Mouse (Mus musculus) 3T3-L1 (cell line): ENCODE measurements at regions not wholly inside any gene's neighbourhood (a gene's known extent, or its start where the extent isn't known, plus 50 kb on each side); places are given as distances from the start of the nearest gene placed in this dataset.

Source experiments
- DNase-seq: peaks from one replicate; pipeline ENCODE4 v3.0.0-alpha.2; 2015; ENCODE audit warnings: low read depth, low spot score

DNA sequence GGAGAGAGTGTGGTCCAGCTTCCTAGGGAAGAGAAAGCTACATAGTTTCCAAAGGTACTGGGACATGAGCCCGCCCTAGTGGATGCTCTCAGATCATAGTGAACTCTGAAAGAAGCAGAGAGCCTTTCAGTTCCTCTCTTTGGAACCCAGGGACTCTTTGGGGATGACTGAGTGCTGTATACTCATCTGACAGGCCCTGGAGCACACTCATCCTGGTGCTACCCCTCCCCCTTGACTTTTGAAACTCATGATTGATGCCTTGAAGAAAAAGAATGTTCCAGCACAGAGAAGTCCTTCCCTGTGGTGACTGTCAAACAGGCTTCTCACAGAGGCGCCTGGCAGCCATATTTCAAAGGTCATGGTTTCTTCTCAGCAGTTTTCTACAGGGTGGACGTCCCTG lies 254.2 kb upstream of the Eif4g2 start:
- DNase-seq = no peak

DNA sequence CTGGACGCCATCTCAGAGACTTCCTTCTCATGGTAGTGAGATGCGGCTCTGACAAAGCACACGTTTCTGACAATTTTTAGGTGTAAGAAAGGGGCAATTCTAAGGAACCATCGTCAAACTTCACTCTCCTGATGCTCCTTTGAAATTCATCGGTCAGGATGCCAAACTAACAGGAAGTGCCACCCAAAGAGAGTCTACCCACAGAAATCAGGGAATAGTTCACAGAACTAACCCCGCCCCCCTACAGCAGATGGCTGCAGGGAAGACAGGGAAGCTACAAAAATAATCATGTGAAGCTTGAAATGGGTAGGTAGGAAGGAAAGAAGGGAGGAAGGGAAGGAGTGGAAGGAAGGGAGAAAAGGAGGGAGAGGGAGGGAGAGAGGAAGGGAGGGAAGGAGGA lies 240.1 kb upstream of the Eif4g2 start:
- DNase-seq = no peak

DNA sequence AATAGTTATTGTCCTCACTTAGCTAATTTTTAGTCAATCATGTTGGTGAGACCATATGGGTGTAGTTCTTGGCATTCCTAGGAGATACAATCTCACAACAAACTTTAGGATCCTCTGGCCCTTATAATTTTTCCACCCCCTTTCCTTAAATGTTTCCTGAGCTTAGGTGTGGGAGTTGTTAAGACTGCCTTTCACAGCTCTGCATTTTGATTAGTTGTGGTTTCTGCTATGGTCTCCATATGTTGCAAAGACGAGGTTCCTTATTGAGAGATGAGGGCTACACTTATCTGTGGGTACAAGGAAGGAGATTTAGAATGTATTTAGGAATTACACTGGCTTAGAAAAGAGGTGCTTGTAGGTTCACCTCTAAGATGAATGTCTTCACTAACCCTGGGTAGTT lies 237.1 kb upstream of the Eif4g2 start:
- no peak for DNase-seq

DNA sequence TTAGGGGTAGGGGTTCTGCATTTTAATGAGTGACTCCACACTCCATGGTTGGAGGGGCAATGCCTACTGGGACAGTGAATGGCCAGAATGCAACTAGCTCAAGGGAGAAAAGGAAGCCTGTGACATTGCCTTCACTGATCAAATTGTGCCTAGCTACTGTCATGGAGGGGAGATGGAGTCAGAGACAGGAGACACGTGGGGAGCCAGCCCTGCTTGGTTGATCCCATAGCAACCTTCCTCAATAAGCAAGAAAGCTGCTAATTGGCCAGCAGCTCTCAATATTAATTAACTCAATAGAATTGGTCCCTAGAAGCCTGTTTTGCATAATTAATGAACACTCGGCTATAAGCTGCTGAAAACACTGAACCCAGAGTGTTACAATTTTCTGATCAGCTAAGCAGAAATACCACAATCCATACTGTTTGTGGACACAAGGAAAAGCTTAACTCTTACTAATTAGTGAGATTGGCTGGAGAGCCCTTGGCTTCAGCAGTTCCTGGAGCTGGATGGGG lies 233.7 kb upstream of the Eif4g2 start:
- DNase-seq = no peak

DNA sequence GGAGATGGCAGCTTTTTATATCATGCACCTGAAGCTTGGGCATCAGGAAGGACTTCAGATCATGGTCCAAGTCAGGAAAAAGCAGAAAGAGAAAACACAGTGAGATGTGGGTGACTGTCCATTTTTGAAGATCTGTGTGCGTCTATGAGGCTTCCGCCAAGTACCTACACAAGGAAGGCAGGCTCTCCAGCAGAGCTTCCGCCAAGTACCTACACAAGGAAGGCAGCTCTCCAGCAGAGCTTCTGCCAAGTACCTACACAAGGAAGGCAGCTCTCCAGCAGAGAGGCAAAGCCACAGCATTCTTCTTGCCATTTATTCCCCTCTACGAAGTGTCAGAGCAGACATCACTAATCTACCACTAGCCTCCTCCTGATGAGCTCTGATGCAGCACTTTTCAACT lies 231.1 kb upstream of the Eif4g2 start:
- peak; percentile 3 for DNase-seq

DNA sequence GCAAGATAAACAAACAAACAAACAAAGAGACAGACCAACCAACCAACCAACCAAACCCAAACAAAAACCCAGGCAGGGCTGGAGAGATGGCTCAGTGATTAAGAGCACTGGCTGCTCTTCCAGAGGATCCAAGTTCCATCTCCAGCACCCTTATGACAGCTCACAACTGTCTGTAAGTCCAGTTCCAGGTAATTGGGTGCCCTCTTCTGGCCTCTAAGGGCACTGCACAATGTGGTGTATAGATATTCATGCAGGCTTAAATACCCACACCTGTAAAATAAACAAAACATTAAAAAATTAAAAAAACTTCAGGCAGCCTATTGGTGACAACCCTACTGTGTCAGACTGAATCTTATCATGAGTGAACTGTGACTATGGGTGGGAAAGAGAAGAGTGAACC lies 222.4 kb upstream of the Eif4g2 start:
- DNase-seq = peak; percentile 8

DNA sequence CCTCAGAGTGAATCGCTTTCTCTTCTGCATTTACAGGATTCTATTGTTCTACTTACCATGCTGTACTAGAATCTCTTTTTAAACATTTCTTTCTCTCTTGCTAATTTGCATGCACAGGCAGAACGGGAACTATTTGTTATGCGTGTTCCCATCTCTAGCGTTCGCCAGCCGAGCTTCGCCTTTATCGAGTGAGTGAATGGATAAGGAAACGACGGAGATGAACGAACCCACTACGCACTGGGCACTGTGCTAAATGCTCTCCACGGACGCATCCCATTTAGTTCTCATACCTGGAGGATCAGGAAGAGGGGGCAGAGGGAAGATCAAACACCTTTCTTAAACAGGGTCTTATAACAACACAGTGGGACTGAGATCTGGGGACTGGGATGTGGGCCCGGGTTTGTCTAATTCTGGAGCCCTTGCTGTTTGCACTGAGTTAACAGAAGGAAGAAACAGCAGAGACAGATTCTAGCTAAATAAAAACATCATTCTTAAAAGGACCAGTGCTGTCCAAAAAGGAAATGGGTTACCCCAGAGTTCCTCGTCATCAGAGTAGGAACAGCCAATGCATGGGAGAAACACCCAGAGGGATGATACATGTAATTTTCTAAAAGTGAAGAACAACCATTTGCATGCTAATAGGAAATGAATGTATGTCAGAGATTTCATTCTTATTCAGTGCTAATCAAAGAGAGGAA lies 219.1 kb upstream of the Eif4g2 start:
- no peak for DNase-seq

DNA sequence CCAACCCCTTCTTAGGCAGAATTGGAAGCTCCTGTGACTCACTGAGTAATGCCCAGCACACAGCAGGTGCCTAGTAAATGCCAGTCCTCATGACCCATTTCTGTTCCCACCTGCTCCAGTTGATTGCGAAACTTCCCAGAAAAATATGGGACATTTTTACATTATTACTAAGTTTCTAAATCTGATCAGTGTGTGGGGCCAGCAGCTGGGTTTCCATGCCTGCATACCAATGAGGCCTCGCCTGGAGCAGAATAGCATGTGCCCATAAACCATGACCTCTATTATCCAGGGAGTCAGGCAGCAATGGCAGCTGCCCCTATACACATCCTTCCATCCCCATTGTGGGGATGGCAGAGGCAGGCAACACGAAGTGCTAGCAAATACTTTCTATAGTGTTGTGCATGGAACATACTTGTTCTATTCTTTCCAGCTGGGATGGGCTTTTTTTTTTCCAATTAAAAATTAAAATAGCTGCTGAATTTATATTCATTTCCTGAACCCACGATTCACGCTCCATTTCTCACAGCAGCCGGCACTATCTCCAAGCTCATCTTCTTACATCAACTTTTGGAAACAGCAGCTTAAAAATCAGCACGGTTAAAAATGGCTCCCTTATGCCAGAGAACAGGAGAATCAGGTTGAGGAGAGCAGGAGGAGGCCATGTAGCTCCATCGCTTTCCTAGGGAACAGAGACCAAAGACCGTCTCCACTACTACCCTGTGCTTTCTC lies 214.5 kb upstream of the Eif4g2 start:
- peak; percentile 3 for DNase-seq

DNA sequence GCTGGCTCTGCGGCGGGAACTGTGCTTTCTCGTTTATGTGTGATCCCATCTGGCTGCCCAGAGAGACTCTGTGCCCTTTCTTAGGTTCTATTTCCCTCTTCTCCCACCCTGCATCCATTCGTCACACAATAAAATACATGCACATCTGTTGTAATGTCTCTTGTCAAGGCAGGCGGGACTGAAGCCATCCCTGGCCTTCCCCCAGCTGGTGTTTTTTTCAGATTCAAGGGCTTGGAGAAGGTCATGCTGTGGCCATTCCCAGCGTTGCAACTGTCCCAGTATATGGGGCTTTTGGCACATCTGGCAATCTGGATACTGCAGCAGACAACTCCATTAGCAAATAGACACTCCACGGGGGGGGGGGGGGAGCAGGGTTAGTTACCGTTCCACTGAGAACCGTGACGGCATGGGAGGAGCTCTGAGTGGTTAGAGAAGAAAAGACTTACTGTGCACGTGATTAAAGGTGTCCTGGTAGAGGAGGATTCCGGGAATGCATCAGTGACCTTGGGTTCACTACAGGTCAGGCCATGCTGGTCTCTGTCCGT lies 200.7 kb upstream of the Eif4g2 start:
- no peak for DNase-seq

DNA sequence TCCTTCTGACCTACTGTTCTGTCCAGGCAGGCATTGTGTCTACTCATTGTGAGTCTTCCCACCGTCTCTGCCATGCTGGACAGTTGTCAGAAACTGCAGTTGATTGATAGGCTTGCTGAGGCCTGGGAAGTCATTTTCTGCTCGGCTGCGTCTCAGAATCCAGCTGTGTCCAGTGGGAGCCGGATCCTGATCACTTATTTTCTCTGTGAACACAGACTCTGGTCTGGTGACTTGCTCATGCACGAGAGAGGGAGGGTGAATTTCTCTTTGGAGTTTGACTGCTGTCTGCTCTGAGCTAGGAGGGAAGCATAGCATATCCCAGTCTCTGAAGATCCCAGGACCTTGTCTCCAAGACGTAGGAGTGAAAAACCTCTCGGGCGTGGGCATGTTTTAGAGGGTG lies 199.5 kb upstream of the Eif4g2 start:
- DNase-seq = no peak

DNA sequence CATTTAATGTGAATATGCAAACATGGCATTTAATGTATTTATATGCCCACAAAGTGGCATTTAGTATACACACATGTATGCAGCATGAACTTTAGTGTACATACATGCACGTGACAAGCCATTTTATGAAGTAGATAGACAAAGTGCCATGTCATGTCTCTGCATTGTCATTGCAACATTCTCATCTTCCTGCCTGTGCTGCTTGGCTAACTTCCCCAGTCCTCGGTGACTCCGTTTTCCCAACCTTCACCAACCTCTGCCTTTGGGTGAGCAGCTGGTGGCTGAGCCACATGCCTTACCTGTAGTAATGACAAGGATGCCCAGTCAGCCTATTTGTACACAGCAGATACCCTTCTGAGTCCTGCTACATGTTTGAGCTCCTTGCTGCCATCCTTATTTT lies 194.9 kb upstream of the Eif4g2 start:
- DNase-seq = no peak

DNA sequence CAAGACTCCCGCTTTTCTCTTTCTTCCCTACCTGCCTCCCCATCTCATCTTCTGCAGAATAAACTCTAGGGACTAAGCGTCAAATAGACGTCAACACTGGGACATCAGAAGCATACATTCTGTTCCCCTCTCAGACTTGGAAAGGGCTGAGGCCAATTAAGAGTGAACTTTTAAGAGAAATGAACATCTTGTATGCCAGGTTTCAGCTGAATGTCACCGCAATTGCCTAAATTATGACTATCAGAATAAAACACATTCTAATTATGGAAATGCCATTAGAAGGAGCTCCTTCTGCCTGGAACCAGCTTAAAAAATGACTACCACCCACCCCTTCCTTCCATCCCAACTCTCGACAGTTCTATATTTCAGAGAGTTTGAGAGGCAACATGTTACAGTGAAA lies 191.0 kb upstream of the Eif4g2 start:
- DNase-seq = no peak

DNA sequence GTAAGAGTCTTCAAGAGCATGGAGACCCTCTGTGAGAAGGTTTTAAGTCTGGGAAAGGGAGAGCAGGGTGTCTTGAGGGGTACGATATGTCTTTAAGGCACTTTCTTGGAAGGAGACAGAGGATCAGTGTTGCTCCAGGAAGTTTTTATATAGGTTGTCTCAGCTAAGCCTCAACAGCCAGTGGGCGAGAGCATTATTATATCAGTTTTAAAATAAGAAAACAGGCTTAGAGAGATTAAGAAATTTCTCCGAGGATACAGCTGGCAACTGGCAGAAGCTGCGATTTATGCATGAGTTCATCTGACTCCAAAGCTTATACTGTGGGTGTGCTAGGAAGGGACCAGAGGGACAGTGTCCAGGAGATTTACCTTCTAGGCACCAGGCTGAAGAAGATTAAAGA lies 188.0 kb upstream of the Eif4g2 start:
- DNase-seq = no peak

DNA sequence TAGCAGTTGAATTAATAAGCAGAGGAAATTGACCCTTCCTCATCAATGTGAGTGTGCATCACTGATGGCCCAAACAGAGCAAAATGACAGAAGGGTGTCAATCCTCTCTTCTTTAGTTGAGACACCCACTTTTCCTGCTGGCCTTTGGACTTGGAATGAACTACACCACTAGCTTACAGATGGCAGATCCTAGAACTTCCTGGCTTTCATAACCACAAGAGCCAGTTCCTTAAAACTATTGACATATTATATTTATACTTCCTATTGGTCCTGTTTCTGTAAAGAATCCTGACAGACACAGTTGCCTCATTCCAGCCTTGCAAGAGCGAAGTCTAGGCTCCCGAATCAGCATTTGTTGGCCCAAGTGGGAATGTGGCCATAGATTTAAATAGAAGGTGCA lies 185.4 kb upstream of the Eif4g2 start:
- DNase-seq = no peak

DNA sequence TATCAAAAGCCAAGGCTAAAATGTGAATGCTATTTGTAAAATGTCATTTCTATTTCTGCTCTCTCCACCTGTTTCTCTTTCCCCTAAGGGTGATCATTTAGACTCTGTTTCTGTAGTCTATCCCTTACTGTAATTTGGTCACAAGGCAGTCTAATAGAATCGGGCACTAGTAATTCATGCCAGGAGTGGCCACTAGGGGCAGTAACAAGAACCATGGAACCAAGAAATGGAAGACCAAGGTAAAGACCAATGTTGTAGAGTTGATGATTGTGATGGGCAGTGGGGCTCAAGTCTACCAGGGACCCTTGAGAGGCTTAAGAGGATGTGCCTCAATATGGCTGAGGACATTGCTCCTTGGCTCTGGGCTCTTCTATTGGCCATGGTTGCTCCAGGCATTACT lies 180.5 kb upstream of the Eif4g2 start:
- peak; percentile 21 for DNase-seq

DNA sequence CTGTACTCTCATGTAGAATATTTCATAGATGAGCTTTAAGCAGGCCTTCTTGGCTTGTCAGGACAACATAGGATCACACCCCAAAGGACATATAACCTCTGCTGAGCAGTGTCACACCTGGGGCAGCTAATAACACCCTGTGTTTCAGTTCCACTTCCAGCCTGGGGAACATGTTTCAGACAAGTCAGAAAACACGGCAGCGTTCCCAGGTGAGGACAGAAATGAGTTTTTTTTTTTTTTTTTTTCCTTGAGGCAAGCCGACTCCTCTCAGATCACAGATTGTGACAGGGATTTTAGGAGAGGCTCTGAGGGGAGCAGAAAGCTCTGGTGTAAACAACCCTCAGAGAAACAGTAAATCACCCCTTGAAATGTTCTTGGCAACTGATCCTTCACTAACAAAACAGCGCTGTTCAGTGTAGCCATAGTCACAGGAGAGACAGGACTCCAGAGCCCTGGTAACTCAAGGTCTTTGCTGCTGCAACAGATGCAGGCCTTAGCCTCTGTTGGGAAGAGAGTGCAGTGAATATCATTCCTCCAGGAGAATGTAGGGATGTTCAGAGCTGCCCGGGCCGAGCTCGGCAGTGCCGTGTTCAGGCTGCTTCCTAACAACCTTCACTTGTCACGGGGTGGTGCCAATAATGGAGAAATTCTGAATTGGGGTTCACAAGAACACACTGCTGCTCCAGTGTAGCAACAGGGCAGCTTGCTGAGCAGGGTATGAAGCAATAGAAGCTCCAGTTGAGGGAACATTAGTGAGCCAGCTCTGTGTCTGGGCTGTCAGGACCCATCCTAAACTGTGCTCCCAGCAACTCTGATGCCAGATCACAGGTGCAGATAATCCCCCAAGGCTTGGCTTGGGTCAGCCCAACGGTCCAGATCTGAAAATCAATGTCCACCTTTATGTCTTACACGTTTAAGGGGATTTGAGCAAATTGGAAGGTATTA lies 177.1 kb upstream of the Eif4g2 start:
- DNase-seq = peak; percentile 15

DNA sequence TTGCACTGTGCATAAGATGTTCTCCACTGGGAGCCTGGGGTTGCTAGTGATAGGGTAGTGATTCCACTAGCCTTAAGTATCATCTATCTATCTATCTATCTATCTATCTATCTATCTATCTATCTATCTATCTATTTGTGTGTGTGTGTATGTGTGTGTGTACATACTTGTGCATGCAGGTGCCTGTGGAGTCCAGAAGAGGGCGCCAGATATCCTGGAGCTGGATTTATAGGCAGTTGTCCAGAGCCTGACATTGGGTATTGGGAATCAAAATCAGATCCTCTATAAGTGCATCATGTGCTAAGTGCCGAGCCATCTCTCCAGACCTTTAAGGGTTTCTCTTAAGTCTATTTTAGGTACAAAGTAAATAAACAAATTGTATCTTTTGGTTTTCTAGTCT lies 175.0 kb upstream of the Eif4g2 start:
- no peak for DNase-seq

DNA sequence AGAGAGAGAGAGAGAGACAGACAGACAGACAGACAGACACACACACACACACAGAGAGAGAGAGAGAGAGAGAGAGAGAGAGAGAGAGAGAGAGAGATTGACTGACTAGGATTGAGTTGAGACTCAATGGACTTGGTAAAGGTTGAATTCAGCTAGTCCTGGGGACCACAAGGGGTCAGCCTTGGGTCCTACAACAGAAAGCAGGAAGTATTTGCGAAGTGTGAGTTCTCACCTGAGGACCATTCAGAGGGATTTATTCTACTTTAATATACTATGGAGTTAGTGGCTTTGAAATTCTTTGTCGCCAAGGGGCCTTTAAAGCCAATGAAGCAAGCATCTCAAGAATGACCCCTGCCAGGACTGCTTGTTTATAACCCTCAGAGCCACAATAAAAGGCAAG lies 173.4 kb upstream of the Eif4g2 start:
- no peak for DNase-seq

DNA sequence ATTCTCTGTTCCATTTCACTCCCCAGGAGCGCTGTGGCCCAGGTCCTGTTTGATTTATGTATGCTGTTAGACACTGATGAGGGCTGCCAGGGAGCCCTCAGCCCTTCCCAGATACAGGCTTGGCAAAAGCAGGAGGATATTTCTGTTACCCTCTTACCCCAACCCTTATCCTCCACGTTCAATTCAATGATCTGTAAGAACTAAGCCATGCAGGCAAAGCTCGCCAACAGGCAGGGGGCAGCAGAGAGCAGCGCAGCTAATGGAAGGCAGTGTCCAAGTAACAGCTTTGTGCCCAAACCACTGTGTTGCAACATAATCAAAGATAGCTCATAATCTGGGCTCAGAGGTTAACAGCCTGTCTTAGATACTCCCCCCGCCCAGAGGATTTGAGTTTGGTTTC lies 166.8 kb upstream of the Eif4g2 start:
- peak; percentile 74 for DNase-seq

DNA sequence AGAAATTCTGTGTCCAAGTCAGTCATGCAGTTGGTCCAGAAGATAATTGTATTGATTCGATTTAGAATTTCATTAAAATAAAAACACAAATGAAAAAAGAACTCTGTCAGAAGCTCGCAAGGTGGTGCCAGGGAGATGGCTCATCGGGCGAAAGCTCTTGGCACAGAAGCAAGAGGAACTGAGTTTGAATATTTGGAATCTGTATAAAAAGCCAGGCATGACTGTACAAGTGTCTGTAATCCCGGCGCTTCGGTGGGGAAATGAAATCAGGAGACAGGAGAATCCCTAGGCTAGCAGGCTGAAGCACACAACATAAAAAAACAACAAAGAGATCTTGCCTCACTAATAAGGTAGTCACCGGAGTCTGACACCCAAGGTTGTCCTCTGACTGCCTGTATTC lies 162.7 kb upstream of the Eif4g2 start:
- DNase-seq = no peak

DNA sequence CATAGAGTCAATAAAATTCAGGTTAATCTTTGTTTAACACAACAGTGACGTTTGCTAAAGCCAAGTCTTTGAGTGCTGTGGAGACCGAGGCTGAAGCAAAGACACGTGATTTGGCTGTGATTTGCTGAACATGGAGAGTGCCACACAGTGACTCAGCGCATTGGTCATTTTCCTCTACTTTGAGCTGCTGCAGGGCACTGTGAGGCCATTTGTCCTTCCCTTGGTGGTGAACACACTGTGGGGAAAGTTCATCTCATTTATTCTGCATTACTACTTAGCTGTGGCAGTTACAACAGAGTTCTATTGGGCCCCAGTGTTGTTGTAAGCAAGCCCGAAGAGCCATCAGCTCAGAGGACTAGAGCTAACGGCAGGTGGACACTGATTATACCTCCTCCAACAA lies 162.2 kb upstream of the Eif4g2 start:
- no peak for DNase-seq

DNA sequence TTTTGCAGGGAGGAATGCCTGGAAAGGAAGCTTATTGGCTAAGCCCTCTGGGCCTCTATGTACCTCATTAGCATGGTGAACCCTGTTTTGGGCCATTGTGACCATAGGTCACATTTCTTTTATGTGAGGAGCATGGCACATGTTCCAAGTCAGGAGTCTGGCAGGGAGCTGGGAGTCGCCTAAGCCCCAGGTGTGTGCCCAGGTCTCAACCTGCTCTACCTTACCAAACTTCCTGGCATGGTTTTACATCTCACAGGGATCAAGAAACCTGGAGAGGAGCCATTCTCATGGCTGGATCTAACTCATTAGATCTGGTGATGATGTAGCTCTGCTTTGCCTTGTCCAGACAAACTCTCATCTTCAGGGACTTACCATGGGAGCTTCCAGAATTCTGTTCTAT lies 161.0 kb upstream of the Eif4g2 start:
- DNase-seq = no peak
